Mouse (Mus musculus) testis, adult 2 months (tissue): ENCODE measurements around the gene Gstm1.

Experiments used
- CTCF ChIP-seq: fragments of 200-500 bp; IDR thresholded peaks from 2 replicates; pipeline ENCODE4 v1.5.1; 2012; ENCODE audit warnings: low read depth, mild to moderate bottlenecking, inconsistent platforms, low read length, moderate library complexity; ENCODE audit not compliant: control insufficient read depth, insufficient read depth, insufficient replicate concordance
- POLR2A ChIP-seq: fragments of 200-500 bp; IDR thresholded peaks from 2 replicates; pipeline ENCODE4 v1.6.1; 2012; ENCODE audit warnings: low read depth, mild to moderate bottlenecking, inconsistent platforms, low read length, moderate library complexity; ENCODE audit not compliant: control insufficient read depth

DNA sequence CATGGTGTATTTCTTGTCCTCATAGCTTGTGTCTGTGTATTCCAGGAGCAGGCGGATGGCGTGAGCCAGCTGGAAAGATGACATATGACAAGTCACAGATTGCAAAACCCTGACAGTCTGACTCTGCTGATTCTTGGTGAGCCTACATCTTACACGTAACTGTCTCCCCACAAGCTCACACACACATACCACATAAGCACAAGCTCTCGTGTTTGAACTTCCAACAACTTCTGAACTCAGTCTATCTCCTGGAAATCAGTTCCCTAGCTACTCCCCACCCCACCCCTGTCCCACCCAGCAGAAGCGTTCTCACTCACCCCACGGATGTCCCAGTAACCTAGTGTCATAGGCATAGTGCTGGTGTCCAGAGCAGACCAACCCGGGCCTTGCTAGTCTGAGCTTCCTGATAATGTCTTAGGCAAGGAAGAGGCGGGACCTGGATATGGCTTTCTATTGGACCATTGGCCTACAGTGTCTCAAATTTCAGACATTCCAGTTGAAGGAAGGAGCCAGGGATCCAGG lies 31.7 kb downstream of the Gstm1 start, which contains the start of gene Gstm2:
- TF ChIP-seq CTCF (no peak), POLR2A (peak; percentile 72; the same call in 1 of the 2 replicates)
